Mouse (Mus musculus): ENCODE data around the gene 2310033P09Rik. TPM values are rescaled to one million over a fixed set of nuclear protein-coding genes. Genes with fewer than 3 reads are reported as not detected.

2310033P09Rik gene
- polyA plus RNA-seq, 1 experiment from 2014 or later, result 27.3 TPM

DNA sequence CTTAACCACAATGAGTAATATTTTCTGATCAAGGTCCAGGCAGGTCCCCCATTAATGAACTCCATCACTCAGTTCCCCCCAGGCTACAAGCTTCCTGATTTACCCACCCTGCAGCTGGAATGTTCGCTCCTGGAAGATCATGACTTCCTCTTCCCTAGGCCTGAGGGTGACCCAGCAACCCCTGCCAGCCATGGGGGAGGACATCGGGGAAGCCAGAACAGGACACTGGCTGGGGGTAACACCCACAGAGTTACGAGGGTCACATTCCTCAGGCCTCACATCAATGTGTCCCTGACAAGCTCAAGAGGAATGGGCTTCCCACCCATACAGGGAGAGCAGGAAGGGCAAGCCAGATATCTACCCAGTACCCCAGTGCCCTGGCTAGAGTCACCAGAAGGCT, 38.3 kb upstream of the 2310033P09Rik start:
- Histone ChIP-seq H3K4me1 (replicated peaks; ENCODE audit: control insufficient read depth, insufficient read depth, low read length) (no peaks in the 10 kb centered on the region), H3K4me2 (ENCODE audit: low read length) (no peak overlapping the region), H3K4me3 (replicated peaks; ENCODE audit: low read length) (no peak overlapping the region), H3K27me3 (replicated peaks; ENCODE audit: control insufficient read depth, insufficient read depth, low read length) (peaks cover 16% of the 10 kb centered on the region; the same call in 1 of the 2 replicates), H3K27ac (ENCODE audit: low read length) (no peak overlapping the region), H3K9me3 (ENCODE audit: control insufficient read depth, low read length) (no peaks in the 10 kb centered on the region), H3K9ac (replicated peaks; ENCODE audit: low read depth, low read length) (no peak overlapping the region), H3K36me3 (ENCODE audit: control insufficient read depth, insufficient read depth) (no peaks in the 10 kb centered on the region)
- 75% methylated on average over 3 of the region's 3 CpGs for WGBS
- no peak for ATAC-seq

DNA sequence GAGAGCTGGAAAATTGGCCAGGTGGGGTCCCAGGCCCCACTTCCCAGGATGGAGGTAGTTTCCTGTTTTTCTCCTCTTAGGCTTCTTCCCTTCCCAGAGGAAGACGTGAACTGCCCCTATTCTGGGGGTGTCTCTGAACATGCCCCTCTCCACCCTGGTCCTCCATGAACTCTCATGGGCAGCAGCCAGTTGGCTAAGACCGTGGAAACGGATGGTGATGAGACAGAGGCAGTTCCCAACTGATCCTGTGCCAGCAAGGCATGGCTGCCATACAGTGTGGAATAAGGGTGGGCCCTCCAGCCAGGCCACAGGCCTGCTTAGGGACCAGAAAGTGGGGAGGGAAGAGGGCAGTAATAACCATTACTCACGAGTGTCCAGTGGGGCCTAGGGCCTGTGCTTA, 37.6 kb upstream of the 2310033P09Rik start:
- Histone ChIP-seq H3K4me3 (replicated peaks; ENCODE audit: low read length) (no peak overlapping the region), H3K27ac (ENCODE audit: low read length) (no peak overlapping the region), H3K4me1 (replicated peaks; ENCODE audit: control insufficient read depth, insufficient read depth, low read length) (no peaks in the 10 kb centered on the region), H3K9me3 (ENCODE audit: control insufficient read depth, low read length) (no peaks in the 10 kb centered on the region), H3K9ac (replicated peaks; ENCODE audit: low read depth, low read length) (no peak overlapping the region), H3K36me3 (ENCODE audit: control insufficient read depth, insufficient read depth) (no peaks in the 10 kb centered on the region), H3K4me2 (ENCODE audit: low read length) (no peak overlapping the region), H3K27me3 (replicated peaks; ENCODE audit: control insufficient read depth, insufficient read depth, low read length) (peaks cover 24% of the 10 kb centered on the region)
- 63% methylated on average over 4 of the region's 4 CpGs for WGBS
- no peak for ATAC-seq

- WGBS, result 53% methylated on average over 6 of the region's 6 CpGs
- no peaks in the 10 kb centered on the region for H3K36me3 ChIP-seq (ENCODE audit: control insufficient read depth, insufficient read depth)
These were observed 33.8 kb upstream of the 2310033P09Rik start for GRCm38 (mm10) chr11:59174189-59174838.

GRCm38 (mm10) chr11:59176475-59176874, 31.6 kb upstream of the 2310033P09Rik start:
- no peak for ATAC-seq
- H3K27ac ChIP-seq (ENCODE audit: low read length), result no peak overlapping the region
- no peaks in the 10 kb centered on the region for H3K36me3 ChIP-seq (ENCODE audit: control insufficient read depth, insufficient read depth)
- 3% methylated on average over 45 of the region's 48 CpGs for WGBS
- peaks cover 58% of the 10 kb centered on the region for H3K27me3 ChIP-seq (replicated peaks; ENCODE audit: control insufficient read depth, insufficient read depth, low read length)
- H3K4me3 ChIP-seq (replicated peaks; ENCODE audit: low read length), result no peak overlapping the region
- peaks cover 2% of the 10 kb centered on the region for H3K4me1 ChIP-seq (replicated peaks; ENCODE audit: control insufficient read depth, insufficient read depth, low read length)
- H3K9ac ChIP-seq (replicated peaks; ENCODE audit: low read depth, low read length), result no peak overlapping the region
- no peak overlapping the region for H3K4me2 ChIP-seq (ENCODE audit: low read length)
- H3K9me3 ChIP-seq (ENCODE audit: control insufficient read depth, low read length), result no peaks in the 10 kb centered on the region

More at GRCm38 (mm10) chr11:59174189-59174838, 33.8 kb upstream of the 2310033P09Rik start:
- Histone ChIP-seq H3K27ac (ENCODE audit: low read length) (no peak overlapping the region), H3K4me2 (ENCODE audit: low read length) (no peak overlapping the region), H3K4me3 (replicated peaks; ENCODE audit: low read length) (no peak overlapping the region), H3K9me3 (ENCODE audit: control insufficient read depth, low read length) (no peaks in the 10 kb centered on the region), H3K9ac (replicated peaks; ENCODE audit: low read depth, low read length) (no peak overlapping the region), H3K27me3 (replicated peaks; ENCODE audit: control insufficient read depth, insufficient read depth, low read length) (peaks cover 54% of the 10 kb centered on the region), H3K4me1 (replicated peaks; ENCODE audit: control insufficient read depth, insufficient read depth, low read length) (peaks cover 2% of the 10 kb centered on the region)
- no peak for ATAC-seq

- Histone ChIP-seq H3K9me3 (ENCODE audit: control insufficient read depth, low read length) (no peaks in the 10 kb centered on the region), H3K36me3 (ENCODE audit: control insufficient read depth, insufficient read depth) (no peaks in the 10 kb centered on the region; the same call in 1 of the 2 replicates), H3K27ac (ENCODE audit: low read length) (no peak overlapping the region), H3K9ac (replicated peaks; ENCODE audit: low read depth, low read length) (no peak overlapping the region), H3K27me3 (replicated peaks; ENCODE audit: control insufficient read depth, insufficient read depth, low read length) (peaks cover 58% of the 10 kb centered on the region), H3K4me2 (ENCODE audit: low read length) (no peak overlapping the region), H3K4me1 (replicated peaks; ENCODE audit: control insufficient read depth, insufficient read depth, low read length) (peaks cover 2% of the 10 kb centered on the region), H3K4me3 (replicated peaks; ENCODE audit: low read length) (no peak overlapping the region)
- 7% methylated on average over 34 of the region's 34 CpGs for WGBS
- ATAC-seq, result no peak
These were observed 31.2 kb upstream of the 2310033P09Rik start for GRCm38 (mm10) chr11:59176921-59177320.

- H3K4me3 ChIP-seq (replicated peaks; ENCODE audit: low read length), result no peak within 1 kb of the TSS
- WGBS, result 33% methylated on average over 3 of the region's 3 CpGs
- ATAC-seq, result no peak
These were observed 25.2 kb upstream of the 2310033P09Rik start, which contains the start of gene Gjc2 for GRCm38 (mm10) chr11:59182864-59183331. Gene Gjc2 (minus strand): TSS chr11:59183213.

DNA sequence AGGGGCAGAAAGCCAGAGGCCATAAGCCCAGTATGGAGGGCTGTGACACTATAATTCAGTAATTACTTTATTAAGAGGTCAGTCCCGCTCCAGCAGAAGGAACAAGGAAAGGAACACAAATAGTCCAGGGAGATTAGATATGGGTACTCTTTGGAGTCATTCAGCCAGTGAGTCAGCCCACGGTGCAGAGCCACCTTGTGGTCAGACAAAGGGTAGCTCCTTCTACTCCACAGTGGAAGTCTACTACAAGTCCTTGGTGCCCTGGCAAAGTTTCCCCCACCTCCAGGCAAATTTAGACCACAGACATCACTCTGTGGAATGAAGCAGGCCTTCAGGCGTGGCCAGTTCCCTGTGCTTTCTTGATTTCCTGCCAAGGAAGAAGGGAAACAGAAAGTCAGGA, 24.3 kb upstream of the 2310033P09Rik start:
- no peaks in the 10 kb centered on the region for H3K9me3 ChIP-seq (ENCODE audit: control insufficient read depth, low read length)
- H3K4me1 ChIP-seq (replicated peaks; ENCODE audit: control insufficient read depth, insufficient read depth, low read length), result peaks cover 3% of the 10 kb centered on the region
- peaks cover 6% of the 10 kb centered on the region; the same call in 1 of the 2 replicates for H3K36me3 ChIP-seq (ENCODE audit: control insufficient read depth, insufficient read depth)
- peaks cover 5% of the 10 kb centered on the region for H3K27me3 ChIP-seq (replicated peaks; ENCODE audit: control insufficient read depth, insufficient read depth, low read length)
- H3K27ac ChIP-seq (ENCODE audit: low read length), result no peak overlapping the region
- H3K4me2 ChIP-seq (ENCODE audit: low read length), result no peak overlapping the region
- no peak overlapping the region for H3K9ac ChIP-seq (replicated peaks; ENCODE audit: low read depth, low read length)
- 40% methylated on average over 3 of the region's 3 CpGs for WGBS
- no peak overlapping the region for H3K4me3 ChIP-seq (replicated peaks; ENCODE audit: low read length)
- ATAC-seq, result peak; percentile 43; the same call in 1 of the 2 replicates

More at GRCm38 (mm10) chr11:59182864-59183331, 25.2 kb upstream of the 2310033P09Rik start, which contains the start of gene Gjc2:
- H3K4me1 ChIP-seq (replicated peaks; ENCODE audit: control insufficient read depth, insufficient read depth, low read length), result no peaks in the 10 kb centered on the region
- peaks cover 12% of the 10 kb centered on the region for H3K27me3 ChIP-seq (replicated peaks; ENCODE audit: control insufficient read depth, insufficient read depth, low read length)
- H3K9me3 ChIP-seq (ENCODE audit: control insufficient read depth, low read length), result no peaks in the 10 kb centered on the region
- H3K27ac ChIP-seq (ENCODE audit: low read length), result no peak within 1 kb of the TSS
- peaks cover 6% of the 10 kb centered on the region; the same call in 1 of the 2 replicates for H3K36me3 ChIP-seq (ENCODE audit: control insufficient read depth, insufficient read depth)
- H3K4me2 ChIP-seq (ENCODE audit: low read length), result no peak within 1 kb of the TSS
- no peak within 1 kb of the TSS for H3K9ac ChIP-seq (replicated peaks; ENCODE audit: low read depth, low read length)

GRCm38 (mm10) chr11:59185490-59185889, 22.6 kb upstream of the 2310033P09Rik start:
- no peak overlapping the region for H3K4me3 ChIP-seq (replicated peaks; ENCODE audit: low read length)
- peaks cover 6% of the 10 kb centered on the region; the same call in 1 of the 2 replicates for H3K36me3 ChIP-seq (ENCODE audit: control insufficient read depth, insufficient read depth)
- 90% methylated on average over 5 of the region's 5 CpGs for WGBS
- no peaks in the 10 kb centered on the region for H3K27me3 ChIP-seq (replicated peaks; ENCODE audit: control insufficient read depth, insufficient read depth, low read length)
- no peak overlapping the region for H3K27ac ChIP-seq (ENCODE audit: low read length)
- no peaks in the 10 kb centered on the region for H3K9me3 ChIP-seq (ENCODE audit: control insufficient read depth, low read length)
- H3K9ac ChIP-seq (replicated peaks; ENCODE audit: low read depth, low read length), result no peak overlapping the region
- H3K4me1 ChIP-seq (replicated peaks; ENCODE audit: control insufficient read depth, insufficient read depth, low read length), result peaks cover 11% of the 10 kb centered on the region
- H3K4me2 ChIP-seq (ENCODE audit: low read length), result no peak overlapping the region
- ATAC-seq, result no peak

DNA sequence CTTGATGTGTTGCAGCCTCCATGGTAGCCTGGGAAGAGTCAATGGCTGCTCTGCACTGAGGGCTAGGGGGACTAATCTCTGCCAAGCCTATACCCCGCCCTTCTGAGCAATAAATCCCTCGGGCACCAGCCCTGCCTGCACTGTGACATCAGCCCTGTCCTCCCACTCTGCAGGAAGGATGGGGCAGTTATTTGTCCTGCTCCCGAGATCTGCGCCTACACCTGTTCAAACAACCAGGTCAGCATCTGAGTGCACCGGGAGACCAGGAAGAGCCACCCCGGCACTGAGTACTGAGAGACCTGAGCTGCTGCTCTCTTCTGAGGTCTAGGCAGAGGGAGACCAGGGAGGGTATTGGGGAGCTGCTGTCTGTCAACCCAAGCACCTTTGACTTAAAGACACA, 20.4 kb upstream of the 2310033P09Rik start:
- ATAC-seq, result no peak
- H3K27me3 ChIP-seq (replicated peaks; ENCODE audit: control insufficient read depth, insufficient read depth, low read length), result no peaks in the 10 kb centered on the region
- no peak overlapping the region for H3K27ac ChIP-seq (ENCODE audit: low read length)
- no peak overlapping the region for H3K4me3 ChIP-seq (replicated peaks; ENCODE audit: low read length)
- peaks cover 16% of the 10 kb centered on the region for H3K4me1 ChIP-seq (replicated peaks; ENCODE audit: control insufficient read depth, insufficient read depth, low read length)
- H3K36me3 ChIP-seq (ENCODE audit: control insufficient read depth, insufficient read depth), result peaks cover 6% of the 10 kb centered on the region; the same call in 1 of the 2 replicates
- no peak overlapping the region for H3K9ac ChIP-seq (replicated peaks; ENCODE audit: low read depth, low read length)
- no peaks in the 10 kb centered on the region for H3K9me3 ChIP-seq (ENCODE audit: control insufficient read depth, low read length)
- 87% methylated on average over 6 of the region's 6 CpGs for WGBS
- H3K4me2 ChIP-seq (ENCODE audit: low read length), result no peak overlapping the region

All from forebrain, embryonic 16.5 days (tissue).